Mouse (Mus musculus) brain, embryonic 14.5 days (tissue): ENCODE results near the gene Rabif.

Experiments used
- CTCF ChIP-seq: fragments of 200-500 bp; IDR thresholded peaks from 2 replicates; pipeline ENCODE4 v1.5.1; 2012; ENCODE audit warnings: inconsistent platforms, mild to moderate bottlenecking, moderate library complexity, borderline replicate concordance; ENCODE audit not compliant: insufficient read depth, insufficient read length; ENCODE audit errors: extremely low read depth
- POLR2A ChIP-seq: fragments of 200-500 bp; IDR thresholded peaks from 2 replicates; pipeline ENCODE4 v1.6.1; 2012; ENCODE audit warnings: mild to moderate bottlenecking, inconsistent platforms, borderline replicate concordance; ENCODE audit not compliant: poor library complexity, insufficient read depth, insufficient read length, severe bottlenecking; ENCODE audit errors: extremely low read depth

DNA sequence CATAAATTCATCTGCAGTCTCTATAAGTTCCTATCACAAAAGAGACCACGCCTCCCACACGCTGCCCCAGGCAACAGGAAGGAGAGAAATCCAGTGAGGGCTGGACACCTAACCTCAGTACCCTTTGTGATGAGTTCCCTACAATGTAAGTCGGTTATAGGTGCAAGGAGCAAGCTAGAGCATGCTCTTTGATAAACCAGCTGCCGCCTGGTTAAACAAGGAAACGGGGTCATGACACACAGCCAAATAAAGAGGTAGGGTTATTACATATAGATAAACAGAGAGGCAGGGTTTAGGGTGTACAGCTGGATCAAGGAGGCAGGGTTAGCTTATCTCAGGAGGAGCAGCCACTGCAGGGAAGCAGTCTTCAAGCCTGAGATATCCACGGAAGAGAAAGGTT is 32.3 kb downstream of the Rabif start:
- TF ChIP-seq POLR2A = no peak
- no peak for TF ChIP-seq CTCF
